Mouse (Mus musculus) small intestine, adult 10 weeks (tissue): Measurements from ENCODE around the gene Adarb1. TPM values are rescaled to one million over a fixed set of nuclear protein-coding genes. Genes with fewer than 3 reads are reported as not detected.

Experiments
- polyA plus RNA-seq: library from polyadenylated mRNA; stranded (reverse); fragments of 350-450 nt; fragmentation: Illumina TruSeq; extraction: RNeasy Lipid Tissue Mini Kit (QIAGEN cat#74804); gene quantifications from one replicate; pipeline ENCODE4 v1.2.3, GENCODE M21; 2014; ENCODE audit warnings: low replicate concordance

Gene Adarb1
- 1.0 TPM for polyA plus RNA-seq

DNA sequence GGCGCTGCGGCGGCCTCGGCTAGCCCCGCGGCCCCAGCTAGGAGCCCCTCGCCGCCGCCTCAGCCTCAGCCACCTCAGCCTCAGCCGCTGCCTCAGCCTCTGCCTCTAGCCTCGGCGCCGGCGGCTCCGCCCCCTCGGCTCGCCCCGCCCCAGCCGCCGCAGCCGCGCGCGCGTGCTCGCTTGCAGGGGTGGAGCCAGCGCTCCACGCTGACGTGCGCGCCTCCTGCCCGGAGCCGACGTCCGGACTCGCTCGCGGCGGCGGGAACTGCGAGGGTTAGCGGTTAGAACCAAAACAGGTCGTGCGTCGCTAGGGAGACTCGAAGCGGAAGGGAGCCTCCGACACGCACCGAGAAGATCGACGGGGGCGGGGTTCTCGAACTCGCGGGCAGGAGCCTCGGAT, at the start of gene Adarb1:
TSS of gene Adarb1 (minus strand) at position 133 of the 400 bp plus-strand sequence.

DNA sequence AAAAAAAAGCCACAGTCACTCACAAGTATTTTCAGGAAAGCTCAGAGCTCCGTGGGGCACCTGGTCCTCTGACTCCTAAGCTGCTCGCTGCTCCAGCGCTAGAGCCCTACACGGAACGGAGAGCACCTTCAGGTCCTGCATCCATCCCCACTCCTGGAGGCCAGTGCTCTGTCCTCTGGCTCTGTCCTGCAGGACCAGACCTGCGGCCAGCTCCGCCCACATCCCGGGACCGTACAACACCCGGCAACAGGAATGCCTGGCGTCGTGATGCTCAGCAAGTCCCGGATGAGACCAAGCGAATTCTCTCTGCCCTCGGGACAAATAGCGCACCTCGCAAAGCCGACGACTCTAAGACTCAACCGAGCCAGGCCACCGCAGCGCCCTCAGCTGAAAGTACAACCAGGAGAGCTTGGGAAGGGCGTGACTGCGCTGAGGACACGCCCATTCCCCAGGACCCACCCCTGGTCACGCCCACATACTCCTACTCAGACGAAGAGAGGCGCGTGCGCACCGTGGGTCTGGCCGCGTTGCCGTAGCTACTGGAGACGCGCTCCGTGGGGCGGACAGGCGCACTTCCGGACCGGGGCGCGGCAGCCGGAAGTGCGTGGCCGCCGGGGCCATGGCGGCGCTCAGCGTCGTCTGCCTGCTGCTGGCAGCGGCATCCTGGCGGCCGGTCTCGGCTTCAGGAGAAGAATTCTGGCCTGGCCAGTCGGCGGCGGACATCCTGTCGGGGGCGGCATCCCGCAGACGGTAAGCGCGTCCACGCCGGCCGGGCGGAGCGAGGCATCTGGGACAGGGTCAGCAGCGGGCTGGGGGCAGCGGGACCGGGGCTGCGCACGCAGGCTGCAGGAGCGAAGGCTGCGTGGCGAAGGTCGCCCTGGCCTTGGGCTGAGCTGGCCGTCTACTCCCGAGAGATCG, 159.1 kb downstream of the Adarb1 start, which contains the start of gene Pofut2:
TSS of gene Pofut2 (plus strand) at position 515 of the 918 bp plus-strand sequence.

Other genes starting within 250 kb of the Adarb1 start
- gene Pofut2, start 159.1 kb downstream of the Adarb1 start, polyA plus RNA-seq = 0.89 TPM
- 0.22 TPM for gene Fam207a, start 97.5 kb upstream of the Adarb1 start, polyA plus RNA-seq
- 3.0 TPM for gene Itgb2, start 112.0 kb upstream of the Adarb1 start, polyA plus RNA-seq
- 153 TPM for gene Pttg1ip, start 163.4 kb upstream of the Adarb1 start, polyA plus RNA-seq
- gene Sumo3, start 187.8 kb upstream of the Adarb1 start, polyA plus RNA-seq = 54.4 TPM
- gene Gm49325, start 187.9 kb upstream of the Adarb1 start, polyA plus RNA-seq = not detected
- gene Ube2g2, start 204.0 kb upstream of the Adarb1 start, polyA plus RNA-seq = 2.6 TPM